Mouse (Mus musculus): ENCODE measurements around the gene Gm20696. TPM values are rescaled to one million over a fixed set of nuclear protein-coding genes. Genes with fewer than 3 reads are reported as not detected.

Gene Gm20696
- polyA plus RNA-seq, 1 experiment from 2014 or later = 4.2 TPM

- Histone ChIP-seq H3K4me3 (no peak overlapping the region), H3K27me3 (no peaks in the 10 kb centered on the region), H3K27ac (no peak overlapping the region), H3K4me2 (no peak overlapping the region), H3K9ac (no peak overlapping the region), H3K36me3 (no peaks in the 10 kb centered on the region), H3K9me3 (no peaks in the 10 kb centered on the region), H3K4me1 (no peaks in the 10 kb centered on the region)
- 88% methylated on average over 5 of the region's 5 CpGs for WGBS
- ATAC-seq (ENCODE audit: insufficient number of reproducible peaks, low FRiP score, low TSS enrichment, low read depth) = no peak
Observed at GRCm38 (mm10) chr6:99325461-99325860, 341.1 kb downstream of the Gm20696 start.

- no peak overlapping the region for H3K4me2 ChIP-seq
- no peaks in the 10 kb centered on the region for H3K36me3 ChIP-seq
- no peak overlapping the region for H3K27ac ChIP-seq
- H3K4me3 ChIP-seq = no peak overlapping the region
- ATAC-seq (ENCODE audit: insufficient number of reproducible peaks, low FRiP score, low TSS enrichment, low read depth) = no peak
- 74% methylated on average over 8 of the region's 8 CpGs for WGBS
- no peak overlapping the region for H3K9ac ChIP-seq
- no peaks in the 10 kb centered on the region for H3K27me3 ChIP-seq
- no peaks in the 10 kb centered on the region for H3K9me3 ChIP-seq
- peaks cover 6% of the 10 kb centered on the region; the same call in 1 of the 2 replicates for H3K4me1 ChIP-seq
Observed at GRCm38 (mm10) chr6:99322132-99322904, 344.3 kb downstream of the Gm20696 start.

DNA sequence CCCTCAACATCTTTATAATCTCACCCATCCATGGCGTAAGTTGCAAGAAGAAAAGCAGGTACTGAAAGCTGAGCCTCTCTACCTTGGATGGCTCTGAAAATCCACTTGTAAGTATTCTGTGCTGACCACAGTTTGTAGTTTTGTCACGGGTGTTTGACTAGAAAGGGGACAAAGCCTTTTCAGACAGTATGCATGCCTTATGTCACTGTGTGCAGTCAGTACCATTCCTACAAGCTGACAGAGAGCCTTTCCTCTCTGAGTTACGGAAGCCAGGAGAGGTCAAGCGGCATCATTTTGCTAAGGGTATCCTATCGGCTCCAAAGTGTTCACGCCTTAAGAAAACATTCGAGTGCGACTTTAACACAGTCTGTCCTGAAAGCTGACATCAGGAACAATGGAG is 346.2 kb downstream of the Gm20696 start:
- Histone ChIP-seq H3K27me3 (no peaks in the 10 kb centered on the region), H3K4me3 (no peak overlapping the region), H3K4me2 (no peak overlapping the region), H3K9me3 (no peaks in the 10 kb centered on the region), H3K9ac (no peak overlapping the region), H3K4me1 (peaks cover 6% of the 10 kb centered on the region; the same call in 1 of the 2 replicates), H3K36me3 (no peaks in the 10 kb centered on the region), H3K27ac (no peak overlapping the region)
- no peak for ATAC-seq (ENCODE audit: insufficient number of reproducible peaks, low FRiP score, low TSS enrichment, low read depth)
- 89% methylated on average over 8 of the region's 8 CpGs for WGBS

GRCm38 (mm10) chr6:99319415-99320405 is 346.9 kb downstream of the Gm20696 start:
- H3K9me3 ChIP-seq = no peaks in the 10 kb centered on the region
- H3K27me3 ChIP-seq = no peaks in the 10 kb centered on the region
- no peak overlapping the region for H3K9ac ChIP-seq
- 84% methylated on average over 19 of the region's 19 CpGs for WGBS
- no peak for ATAC-seq (ENCODE audit: insufficient number of reproducible peaks, low FRiP score, low TSS enrichment, low read depth)
- H3K36me3 ChIP-seq = no peaks in the 10 kb centered on the region
- no peak overlapping the region for H3K4me3 ChIP-seq
- no peak overlapping the region for H3K27ac ChIP-seq
- H3K4me2 ChIP-seq = no peak overlapping the region
- peaks cover 6% of the 10 kb centered on the region; the same call in 1 of the 2 replicates for H3K4me1 ChIP-seq

DNA sequence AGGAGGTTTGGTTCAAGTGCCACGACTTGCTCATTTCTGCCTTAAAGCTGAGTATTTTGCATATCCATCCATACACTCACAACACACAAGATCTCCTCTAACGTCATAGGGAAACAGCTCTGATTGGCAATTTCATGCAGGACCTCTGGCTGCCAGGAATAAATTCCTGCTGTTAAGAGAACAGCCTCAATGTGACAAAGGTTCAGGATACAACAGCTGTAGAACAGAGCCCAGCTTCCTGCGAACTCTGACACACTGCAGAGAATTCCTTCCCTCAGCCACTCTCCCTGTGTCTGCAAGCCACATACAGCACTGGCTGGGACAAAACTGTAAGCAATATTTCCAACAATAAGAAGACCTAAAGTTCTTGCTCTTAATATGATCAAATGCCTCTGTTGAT is 351.9 kb downstream of the Gm20696 start:
- WGBS = 47% methylated on average over 3 of the region's 3 CpGs
- no peak overlapping the region for H3K27ac ChIP-seq
- no peak for ATAC-seq (ENCODE audit: insufficient number of reproducible peaks, low FRiP score, low TSS enrichment, low read depth)

DNA sequence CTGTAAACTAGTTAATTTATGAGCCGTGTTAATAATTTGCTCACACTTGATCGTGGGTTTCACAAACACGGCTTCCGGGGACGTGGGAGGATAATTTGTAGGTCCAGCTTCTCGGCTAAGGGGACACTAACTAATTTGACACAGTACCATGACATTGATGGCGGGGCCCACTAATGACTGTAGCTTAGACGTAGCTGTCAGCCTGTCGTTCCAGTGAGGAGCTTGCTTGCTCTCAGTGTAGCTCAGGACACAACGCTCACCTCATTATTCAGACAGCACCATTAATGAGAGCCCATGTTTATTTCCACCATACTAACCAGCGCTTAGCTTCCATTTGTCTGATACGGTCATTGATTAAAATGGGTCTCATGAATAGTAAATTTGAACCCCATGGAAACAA is 356.1 kb downstream of the Gm20696 start:
- H3K4me3 ChIP-seq = no peak overlapping the region
- H3K9ac ChIP-seq = no peak overlapping the region
- no peaks in the 10 kb centered on the region for H3K9me3 ChIP-seq
- ATAC-seq (ENCODE audit: insufficient number of reproducible peaks, low FRiP score, low TSS enrichment, low read depth) = no peak
- H3K4me1 ChIP-seq = no peaks in the 10 kb centered on the region
- no peaks in the 10 kb centered on the region for H3K27me3 ChIP-seq
- H3K27ac ChIP-seq = no peak overlapping the region
- 47% methylated on average over 12 of the region's 12 CpGs for WGBS
- H3K36me3 ChIP-seq = no peaks in the 10 kb centered on the region
- no peak overlapping the region for H3K4me2 ChIP-seq

More for the DNA sequence above, 351.9 kb downstream of the Gm20696 start:
- no peak overlapping the region for H3K4me3 ChIP-seq
- peaks cover 6% of the 10 kb centered on the region; the same call in 1 of the 2 replicates for H3K4me1 ChIP-seq
- H3K9ac ChIP-seq = no peak overlapping the region
- H3K36me3 ChIP-seq = no peaks in the 10 kb centered on the region
- no peaks in the 10 kb centered on the region for H3K9me3 ChIP-seq
- no peaks in the 10 kb centered on the region for H3K27me3 ChIP-seq
- H3K4me2 ChIP-seq = no peak overlapping the region

GRCm38 (mm10) chr6:99310171-99310500 is 356.5 kb downstream of the Gm20696 start:
- Histone ChIP-seq H3K4me1 (no peaks in the 10 kb centered on the region), H3K9me3 (no peaks in the 10 kb centered on the region), H3K36me3 (no peaks in the 10 kb centered on the region), H3K9ac (no peak overlapping the region), H3K4me2 (no peak overlapping the region), H3K27ac (no peak overlapping the region), H3K4me3 (no peak overlapping the region), H3K27me3 (no peaks in the 10 kb centered on the region)
- ATAC-seq (ENCODE audit: insufficient number of reproducible peaks, low FRiP score, low TSS enrichment, low read depth) = no peak
- WGBS = 57% methylated on average over 3 of the region's 3 CpGs

DNA sequence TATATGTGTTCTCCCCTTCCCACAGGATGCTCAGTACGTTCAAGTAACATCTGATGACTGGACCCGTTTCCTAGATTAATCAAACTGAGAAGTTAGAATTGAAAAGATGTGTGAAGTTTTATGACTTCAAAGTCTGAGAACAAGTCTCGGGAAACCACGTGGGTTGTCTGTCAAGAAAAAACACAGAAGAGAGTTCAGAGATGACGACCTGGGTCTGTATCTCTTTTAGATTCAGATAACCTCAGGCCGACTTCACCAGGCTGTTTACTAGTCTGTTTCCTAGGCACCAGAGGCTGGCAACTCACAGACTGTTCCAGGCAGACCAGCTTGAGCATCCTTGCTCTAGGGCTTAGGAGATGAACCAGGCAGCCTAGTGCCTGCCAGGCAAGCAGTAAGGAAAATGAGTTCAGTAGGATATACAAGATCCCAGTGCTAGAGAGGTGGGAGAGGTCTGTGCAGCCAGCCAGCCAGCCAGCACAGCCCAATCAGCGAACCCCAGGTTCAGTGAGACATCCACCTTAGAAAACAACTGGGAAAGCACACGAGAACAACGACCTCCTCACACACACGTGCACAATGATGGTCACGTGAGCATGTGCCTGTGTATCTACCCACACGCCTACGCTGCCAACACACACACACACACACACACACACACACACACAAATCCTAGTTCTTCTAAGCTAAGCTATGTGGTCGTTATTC is 357.0 kb downstream of the Gm20696 start:
- no peak for ATAC-seq (ENCODE audit: insufficient number of reproducible peaks, low FRiP score, low TSS enrichment, low read depth)
- Histone ChIP-seq H3K36me3 (no peaks in the 10 kb centered on the region), H3K27ac (no peak overlapping the region), H3K9ac (no peak overlapping the region), H3K27me3 (no peaks in the 10 kb centered on the region), H3K9me3 (no peaks in the 10 kb centered on the region), H3K4me1 (no peaks in the 10 kb centered on the region), H3K4me2 (no peak overlapping the region), H3K4me3 (no peak overlapping the region)
- WGBS = 72% methylated on average over 14 of the region's 14 CpGs

DNA sequence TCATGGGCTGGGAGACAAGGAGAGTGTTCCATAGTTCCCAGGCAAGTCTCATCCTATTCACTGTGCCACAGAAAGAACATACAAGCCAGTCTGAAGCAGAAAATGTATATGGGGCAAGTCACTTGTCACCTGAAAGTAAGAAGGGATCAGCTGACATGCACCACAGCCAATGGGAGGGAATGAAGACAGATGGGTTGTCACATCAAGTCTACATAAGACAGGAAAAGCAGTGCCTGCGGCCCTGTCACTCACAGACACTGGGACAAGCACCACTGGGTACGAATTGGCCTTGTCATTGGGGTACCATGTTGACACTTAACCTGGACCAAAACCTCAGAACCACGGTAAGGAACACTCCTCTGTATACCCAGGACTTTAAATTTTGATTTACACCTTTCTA is 360.8 kb downstream of the Gm20696 start:
- H3K4me1 ChIP-seq = no peaks in the 10 kb centered on the region
- no peaks in the 10 kb centered on the region for H3K27me3 ChIP-seq
- no peak overlapping the region for H3K9ac ChIP-seq
- 84% methylated on average over 3 of the region's 3 CpGs for WGBS
- H3K36me3 ChIP-seq = no peaks in the 10 kb centered on the region
- H3K27ac ChIP-seq = no peak overlapping the region
- no peaks in the 10 kb centered on the region for H3K9me3 ChIP-seq
- no peak overlapping the region for H3K4me3 ChIP-seq
- ATAC-seq (ENCODE audit: insufficient number of reproducible peaks, low FRiP score, low TSS enrichment, low read depth) = no peak
- H3K4me2 ChIP-seq = no peak overlapping the region

DNA sequence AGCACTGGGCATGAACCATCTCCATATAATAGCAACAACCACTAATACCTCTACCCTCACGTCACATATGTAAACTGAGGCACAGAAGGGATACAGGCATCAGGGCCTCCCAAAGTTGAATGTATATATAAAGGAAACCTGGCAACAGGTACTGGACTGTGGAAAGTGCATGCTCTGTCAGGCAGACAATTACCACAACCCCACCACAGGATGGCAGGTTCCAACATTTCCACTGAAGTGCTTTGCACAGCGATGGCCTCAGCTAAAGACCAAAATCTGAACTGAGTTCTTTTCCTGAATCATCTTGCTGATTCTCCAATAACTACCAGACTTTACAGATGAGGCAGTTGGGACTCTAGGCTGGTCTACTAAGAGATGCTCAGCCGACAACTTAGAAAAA is 361.4 kb downstream of the Gm20696 start:
- Histone ChIP-seq H3K27ac (no peak overlapping the region), H3K9me3 (no peaks in the 10 kb centered on the region), H3K36me3 (no peaks in the 10 kb centered on the region), H3K9ac (no peak overlapping the region), H3K4me2 (no peak overlapping the region), H3K4me3 (no peak overlapping the region), H3K4me1 (no peaks in the 10 kb centered on the region), H3K27me3 (no peaks in the 10 kb centered on the region)
- ATAC-seq (ENCODE audit: insufficient number of reproducible peaks, low FRiP score, low TSS enrichment, low read depth) = no peak
- 93% methylated on average over 3 of the region's 3 CpGs for WGBS

DNA sequence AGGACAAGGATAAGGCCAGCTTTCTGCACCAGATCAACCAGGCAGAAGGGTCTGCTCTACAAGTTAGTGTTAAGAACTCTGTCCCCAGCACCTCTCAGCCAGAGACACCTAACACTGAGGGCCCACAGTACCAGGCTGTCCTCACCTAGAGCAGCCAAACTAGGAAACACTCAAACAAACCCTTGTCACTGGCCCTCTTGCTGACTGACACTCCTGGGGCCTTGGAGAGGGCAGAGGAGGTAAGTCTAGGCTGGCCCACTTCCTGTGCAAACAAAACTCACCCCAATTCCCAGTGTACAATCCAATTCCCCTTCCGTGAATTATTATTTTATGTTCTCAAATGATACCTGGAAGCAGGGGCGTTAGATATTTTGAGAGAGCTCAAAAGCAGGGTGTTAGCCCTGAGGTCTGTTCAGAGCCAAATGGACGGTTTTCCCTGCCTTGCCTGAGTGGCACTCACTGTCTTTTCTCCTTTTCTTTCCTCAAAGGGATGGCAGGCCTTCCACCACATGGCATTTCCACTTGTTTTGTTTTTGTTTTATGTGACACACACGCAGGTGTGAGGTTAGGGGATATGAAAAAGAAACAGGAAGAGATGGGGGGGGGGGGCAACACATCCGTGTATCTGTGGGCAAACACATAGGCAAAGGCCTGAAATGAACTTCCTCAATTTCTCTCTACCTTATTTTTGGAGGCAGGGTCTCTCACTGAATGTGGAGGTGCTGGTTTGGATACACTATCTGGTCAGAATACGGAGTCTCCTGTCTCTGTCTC is 363.7 kb downstream of the Gm20696 start:
- no peaks in the 10 kb centered on the region for H3K4me1 ChIP-seq
- 78% methylated on average over 6 of the region's 6 CpGs for WGBS
- H3K27ac ChIP-seq = no peak overlapping the region
- H3K27me3 ChIP-seq = no peaks in the 10 kb centered on the region
- H3K4me2 ChIP-seq = no peak overlapping the region
- no peak for ATAC-seq (ENCODE audit: insufficient number of reproducible peaks, low FRiP score, low TSS enrichment, low read depth)
- H3K9me3 ChIP-seq = no peaks in the 10 kb centered on the region
- no peak overlapping the region for H3K9ac ChIP-seq
- H3K4me3 ChIP-seq = no peak overlapping the region
- no peaks in the 10 kb centered on the region for H3K36me3 ChIP-seq

Measured in limb, embryonic 15.5 days (tissue).